Mouse (Mus musculus) splenic B cell, adult 2 months (primary cell): Measurements from ENCODE around the gene Ficd.

Experiments used
- DNase-seq: peaks from one replicate; pipeline ENCODE4 v3.0.0-alpha.2; 2011; ENCODE audit warnings: low read depth, low spot score
- H3K27me3 ChIP-seq: 2 replicates; pipeline ENCODE4 v1.6.1; 2012; ENCODE audit warnings: mild to moderate bottlenecking, low read length, moderate library complexity, mixed read lengths; ENCODE audit not compliant: control insufficient read depth, poor library complexity, insufficient read depth, severe bottlenecking
- H3K36me3 ChIP-seq: 2 replicates; pipeline ENCODE4 v1.6.1; 2012; ENCODE audit warnings: mild to moderate bottlenecking, low read length, moderate library complexity, mixed read lengths; ENCODE audit not compliant: control insufficient read depth, poor library complexity, insufficient read depth, severe bottlenecking

The Ficd gene

DNA sequence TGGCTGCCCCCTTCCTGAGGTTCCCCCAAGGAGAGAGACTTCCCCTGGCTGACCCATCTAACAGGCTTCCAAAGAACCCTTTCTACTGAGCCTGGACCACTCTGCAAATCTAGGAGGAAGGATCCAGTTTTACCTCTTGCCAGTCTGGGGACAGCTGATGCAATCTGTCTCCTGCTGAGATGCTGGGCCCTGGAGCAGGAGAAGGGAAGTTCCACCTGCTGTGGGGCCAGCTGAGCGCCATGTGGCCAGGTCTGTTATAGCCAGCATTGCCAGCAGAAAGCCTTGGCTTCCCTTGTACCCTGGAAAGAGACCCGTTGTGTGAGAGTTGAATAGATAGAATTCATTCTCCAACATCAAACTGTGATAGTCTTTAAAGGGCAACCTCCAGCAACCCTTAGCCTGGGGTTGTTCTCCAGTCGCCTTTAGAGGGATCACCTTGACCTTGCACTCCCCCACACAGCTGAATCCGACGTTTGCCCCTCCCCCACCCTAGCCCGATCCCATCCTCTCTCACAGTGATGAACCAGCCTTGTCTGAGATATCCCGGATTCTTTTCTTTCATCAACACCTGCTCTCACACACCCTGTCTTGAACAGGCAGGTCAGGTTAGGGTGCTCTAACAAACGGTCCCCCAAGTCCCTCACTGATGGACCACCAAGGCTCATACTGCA, 11.9 kb upstream of the Ficd start:
- H3K27me3 ChIP-seq: no peaks in the 10 kb centered on the region
- no peak for DNase-seq
- no peaks in the 10 kb centered on the region for H3K36me3 ChIP-seq

DNA sequence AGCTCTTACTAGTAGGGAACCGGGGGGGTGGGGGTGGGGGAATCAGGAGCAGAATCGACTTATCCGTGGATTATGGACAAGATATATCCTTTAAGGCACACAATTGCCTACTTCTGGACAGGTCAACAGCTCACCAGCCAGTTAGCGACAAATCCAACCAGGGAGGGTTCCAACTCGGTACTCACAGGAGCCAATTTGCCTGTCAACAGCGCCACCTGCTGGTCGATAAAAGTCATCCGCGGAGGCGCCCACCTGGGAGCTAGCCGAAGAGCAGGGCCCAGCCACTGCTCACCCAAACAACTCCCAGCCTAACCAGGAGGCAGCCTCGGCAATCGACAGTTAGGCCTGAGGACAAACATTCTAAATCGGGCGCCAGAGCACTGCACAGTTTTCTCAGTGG, 11.2 kb upstream of the Ficd start, which contains the start of gene 1700069L16Rik:
Gene 1700069L16Rik (minus strand): TSS at position 327 of the 400 bp plus-strand sequence.
- Histone ChIP-seq H3K36me3 (no peaks in the 10 kb centered on the region), H3K27me3 (no peaks in the 10 kb centered on the region)
- DNase-seq: peak; percentile 82

DNA sequence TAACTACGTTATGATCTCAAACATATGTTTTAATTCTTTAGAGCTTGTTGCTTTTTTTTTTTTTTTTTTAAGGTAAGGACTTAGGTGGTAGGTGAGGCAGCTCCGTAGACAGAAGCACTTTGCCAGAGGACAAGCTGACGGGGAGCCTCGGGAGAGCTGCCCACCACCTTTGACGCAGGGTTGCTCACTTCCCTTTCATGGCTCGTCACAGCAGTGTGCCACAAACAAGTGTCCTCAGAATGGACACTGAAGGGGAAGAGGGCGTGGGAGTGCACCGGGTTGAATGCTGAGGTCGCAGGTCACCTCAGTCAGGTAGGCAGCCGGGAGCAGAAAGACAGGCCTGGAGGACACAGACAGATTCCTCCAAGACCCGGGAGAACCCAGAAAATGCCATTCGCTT, 10.2 kb upstream of the Ficd start:
- no peaks in the 10 kb centered on the region for H3K27me3 ChIP-seq
- no peak for DNase-seq
- no peaks in the 10 kb centered on the region for H3K36me3 ChIP-seq

DNA sequence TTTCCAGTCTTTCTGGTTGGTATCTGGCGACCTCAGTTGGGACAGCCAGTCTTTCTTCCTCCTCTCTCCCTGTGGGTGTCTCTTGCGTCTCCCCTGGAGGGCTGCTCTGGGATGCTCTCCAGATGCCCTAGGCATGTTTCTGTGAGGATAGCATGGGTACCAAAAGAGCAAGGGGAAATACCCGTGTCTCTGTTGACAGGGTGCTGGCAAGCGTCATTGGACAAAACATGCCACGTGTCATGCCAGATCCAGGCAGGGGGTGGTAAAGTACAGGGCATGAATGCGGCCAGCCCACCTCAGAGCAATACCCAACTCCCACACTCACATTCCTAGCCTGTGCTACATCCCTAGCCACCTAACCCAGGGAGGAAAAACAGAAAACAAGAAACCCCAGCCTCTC, 9.0 kb upstream of the Ficd start:
- DNase-seq: no peak
- no peaks in the 10 kb centered on the region for H3K36me3 ChIP-seq
- H3K27me3 ChIP-seq: no peaks in the 10 kb centered on the region

DNA sequence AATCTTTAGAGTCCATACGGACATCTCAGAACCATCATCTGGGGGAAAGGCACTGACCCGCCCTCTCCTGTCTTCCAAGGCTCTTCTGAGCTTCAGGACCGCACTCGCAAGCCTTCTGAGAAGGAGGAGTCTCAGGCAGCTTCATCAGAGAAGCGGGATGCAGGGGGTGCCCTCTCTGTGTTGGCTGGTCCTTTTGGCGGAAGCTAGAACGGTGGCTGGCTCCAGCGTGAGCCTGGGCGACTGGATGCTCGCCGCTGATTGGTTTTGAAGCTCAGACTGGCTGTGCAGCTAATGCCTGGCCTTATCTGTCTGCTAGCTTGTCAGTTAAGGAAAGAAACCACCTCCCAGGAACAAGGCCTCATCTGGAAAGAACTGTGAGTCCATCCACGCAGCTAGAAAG, 8.4 kb upstream of the Ficd start:
- DNase-seq: no peak
- no peaks in the 10 kb centered on the region for H3K27me3 ChIP-seq
- no peaks in the 10 kb centered on the region for H3K36me3 ChIP-seq

DNA sequence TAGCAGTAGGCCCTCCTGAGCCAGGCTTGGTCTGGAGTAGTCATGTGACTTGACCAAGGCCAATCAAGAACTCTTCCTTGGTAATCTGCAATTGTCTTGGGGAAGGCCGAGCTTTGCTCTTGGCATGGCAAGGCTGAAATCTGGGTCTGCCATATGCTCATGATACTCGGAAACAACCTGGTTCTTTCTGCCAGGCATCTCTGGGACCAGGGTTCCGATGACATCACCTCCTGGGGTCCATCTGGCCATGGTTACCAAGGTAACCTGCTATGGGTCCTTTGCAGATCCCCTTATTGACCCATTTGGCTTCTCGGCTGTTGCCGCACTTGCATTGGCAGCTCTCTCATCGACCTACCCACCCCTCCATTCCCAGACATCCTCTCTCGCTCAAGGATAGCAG, 7.6 kb upstream of the Ficd start:
- no peak for DNase-seq
- H3K27me3 ChIP-seq: no peaks in the 10 kb centered on the region
- H3K36me3 ChIP-seq: no peaks in the 10 kb centered on the region

DNA sequence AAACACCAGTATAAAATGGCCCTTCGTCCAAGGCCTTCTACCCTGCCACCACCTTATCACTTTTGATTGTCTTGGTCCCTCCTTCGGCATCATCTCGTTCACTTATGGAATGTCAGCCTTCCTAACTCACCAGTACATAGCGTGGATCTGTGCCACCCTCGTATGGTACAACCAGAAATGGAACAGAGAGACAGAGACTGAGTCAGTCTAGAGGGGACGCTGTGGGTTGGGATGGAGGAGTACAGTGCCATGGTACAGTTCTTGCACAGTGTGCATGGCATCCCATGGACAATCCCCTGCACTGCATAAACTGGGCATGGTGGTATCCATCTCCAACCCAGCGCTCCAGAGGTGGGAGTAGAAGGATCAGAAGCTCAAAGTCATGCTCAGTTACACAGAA, 6.9 kb upstream of the Ficd start:
- Histone ChIP-seq H3K36me3 (no peaks in the 10 kb centered on the region), H3K27me3 (no peaks in the 10 kb centered on the region)
- DNase-seq: no peak

DNA sequence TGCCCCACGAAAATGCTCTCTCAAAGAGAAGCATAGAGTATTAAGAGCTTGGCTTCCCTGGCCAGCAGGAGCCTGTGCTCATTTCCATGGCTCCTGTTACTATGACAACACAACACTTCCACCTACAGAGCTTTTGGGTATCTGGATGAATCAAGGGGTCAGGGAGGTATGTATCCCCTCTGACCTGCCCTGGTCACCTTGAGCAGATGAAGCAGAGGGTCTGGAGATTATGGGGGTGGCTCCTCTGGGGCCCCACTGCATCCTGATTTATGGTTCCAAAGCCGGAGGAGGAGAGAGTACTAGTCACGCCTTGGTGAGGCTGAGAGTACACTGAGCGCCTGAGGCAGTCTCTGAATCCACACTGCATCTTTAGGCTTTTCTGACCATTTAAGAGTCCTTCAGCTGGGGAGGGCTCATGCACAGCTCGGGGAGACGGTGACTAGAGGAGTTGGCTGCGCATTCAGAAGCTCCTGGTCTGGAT, 4.9 kb upstream of the Ficd start:
- Histone ChIP-seq H3K27me3 (no peaks in the 10 kb centered on the region), H3K36me3 (no peaks in the 10 kb centered on the region)
- DNase-seq: no peak

DNA sequence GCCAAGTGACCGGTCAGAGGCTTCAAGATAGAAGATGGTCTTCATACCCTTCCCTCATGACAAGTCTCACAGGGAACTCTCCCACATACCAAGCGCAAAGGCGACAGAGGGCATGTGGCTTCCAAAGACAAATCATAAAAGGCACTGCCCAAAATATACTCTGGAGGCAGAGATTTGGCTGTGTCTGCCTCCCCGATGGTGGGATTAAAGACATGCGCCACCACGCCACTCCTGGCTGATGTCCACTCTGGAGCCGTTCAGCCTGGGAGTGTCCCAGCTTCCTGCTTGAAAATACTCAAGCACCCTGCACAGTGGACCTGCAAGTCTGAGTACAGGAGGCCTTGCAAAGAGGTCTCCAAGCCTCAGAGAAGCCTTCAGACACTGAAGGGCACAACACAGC, 4.4 kb upstream of the Ficd start:
- Histone ChIP-seq H3K36me3 (no peaks in the 10 kb centered on the region), H3K27me3 (no peaks in the 10 kb centered on the region)
- DNase-seq: no peak

DNA sequence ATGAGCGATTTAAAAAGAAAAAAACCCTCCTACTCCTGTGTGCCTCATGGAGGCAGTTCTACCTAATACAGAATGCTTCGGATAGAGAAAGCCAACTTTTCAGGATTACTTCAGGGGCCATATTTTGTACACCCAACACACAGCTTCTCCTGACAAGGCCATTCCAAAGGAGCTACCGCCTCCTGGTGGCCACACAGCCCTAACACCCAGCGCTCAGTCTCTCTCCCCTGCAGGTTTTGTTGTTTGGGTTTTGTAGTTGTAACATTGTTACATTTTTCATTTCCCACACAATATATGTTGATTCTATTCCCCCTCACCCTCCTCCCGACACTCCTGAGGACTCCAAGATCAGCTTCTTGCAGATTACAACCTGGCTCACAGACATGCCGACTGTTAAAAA, 3.4 kb upstream of the Ficd start:
- H3K27me3 ChIP-seq: no peaks in the 10 kb centered on the region
- no peaks in the 10 kb centered on the region for H3K36me3 ChIP-seq
- peak; percentile 58 for DNase-seq

DNA sequence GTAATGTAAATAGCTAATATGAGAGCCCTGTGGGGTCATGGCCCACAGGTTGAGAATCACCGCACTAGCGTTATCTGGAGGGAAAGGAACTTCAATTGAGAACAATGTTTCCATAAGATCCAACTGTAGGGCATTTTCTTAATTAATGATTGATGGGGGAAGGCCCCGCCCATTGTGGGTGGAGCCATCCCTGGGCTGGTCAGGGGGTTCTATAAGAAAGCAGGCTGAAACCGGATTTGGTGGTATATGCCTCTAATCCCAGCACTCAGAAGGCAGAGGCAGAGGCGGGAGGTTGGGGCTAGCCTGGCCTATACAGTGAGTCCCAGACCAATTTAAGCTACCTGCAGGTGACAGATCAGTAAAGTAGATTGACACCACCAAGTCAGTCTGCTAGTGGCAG, 1.2 kb upstream of the Ficd start:
- H3K36me3 ChIP-seq: no peaks in the 10 kb centered on the region; the same call in 1 of the 2 replicates
- DNase-seq: no peak
- no peaks in the 10 kb centered on the region for H3K27me3 ChIP-seq

DNA sequence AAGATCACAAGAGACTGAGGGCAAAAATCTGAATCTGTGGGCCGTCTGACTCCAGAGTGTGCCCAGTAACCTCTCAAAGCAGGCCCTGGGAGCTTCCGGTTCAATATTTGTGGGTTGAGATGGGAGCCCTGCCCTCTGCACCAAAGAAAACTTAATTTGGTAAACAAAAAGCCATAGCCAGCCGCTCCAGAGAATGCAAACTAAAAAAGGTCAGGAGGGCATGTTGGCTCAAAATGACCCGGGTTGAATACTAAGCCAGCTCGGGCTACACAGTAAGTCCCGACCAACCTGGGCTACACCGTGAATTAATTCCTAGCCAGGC, 619 bp upstream of the Ficd start:
- H3K36me3 ChIP-seq: no peaks in the 10 kb centered on the region; the same call in 1 of the 2 replicates
- DNase-seq: no peak
- no peaks in the 10 kb centered on the region for H3K27me3 ChIP-seq

DNA sequence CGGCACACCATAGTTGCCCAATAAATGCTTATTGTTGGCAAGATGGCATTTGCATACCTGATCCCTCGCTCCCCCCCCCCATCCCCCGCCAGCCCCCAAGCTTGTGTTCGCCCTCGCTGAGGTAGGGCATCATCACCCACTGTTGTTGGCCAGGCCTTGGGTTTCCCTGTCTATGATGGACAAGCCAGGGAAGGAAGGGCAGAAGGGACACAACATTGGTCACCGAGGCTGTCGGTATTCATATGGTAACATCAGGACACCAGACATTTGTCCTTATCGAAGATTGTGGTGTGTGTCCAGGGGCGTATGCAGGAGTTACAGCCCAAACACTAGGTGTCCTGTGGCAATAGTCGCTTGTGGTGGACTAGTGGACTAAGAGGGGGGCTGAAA, 505 bp downstream of the Ficd start:
- Histone ChIP-seq H3K36me3 (peaks cover 2% of the 10 kb centered on the region), H3K27me3 (no peaks in the 10 kb centered on the region)
- DNase-seq: no peak

DNA sequence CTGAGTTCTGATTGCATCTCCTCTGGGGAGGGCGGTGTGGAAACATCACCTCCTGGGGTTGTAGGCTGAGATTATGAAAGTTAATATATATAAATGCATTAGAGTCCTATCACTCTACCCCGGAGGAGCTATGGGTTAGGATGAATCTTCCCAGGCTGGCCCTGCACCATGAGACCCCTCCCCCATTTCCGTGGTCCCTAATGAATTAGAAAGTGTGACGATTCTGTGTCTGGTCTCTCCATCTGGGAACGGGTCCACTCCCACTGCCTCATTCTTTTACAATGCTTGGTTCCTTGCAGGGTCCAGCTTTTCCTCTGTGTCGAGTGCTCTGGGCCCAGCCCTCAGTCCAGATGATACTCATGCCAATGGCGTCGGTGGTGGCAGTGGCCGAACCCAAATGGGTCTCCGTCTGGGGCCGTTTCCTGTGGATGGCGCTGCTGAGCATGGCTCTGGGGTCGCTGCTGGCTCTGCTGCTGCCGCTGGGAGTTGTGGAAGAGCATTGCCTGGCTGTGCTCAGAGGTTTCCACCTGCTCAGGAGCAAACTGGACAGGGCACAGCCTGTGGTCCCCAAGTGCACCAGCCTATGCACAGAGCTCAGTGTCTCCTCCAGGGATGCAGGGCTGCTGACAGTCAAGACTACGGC, 1.0 kb downstream of the Ficd start:
- no peak for DNase-seq
- no peaks in the 10 kb centered on the region for H3K27me3 ChIP-seq

DNA sequence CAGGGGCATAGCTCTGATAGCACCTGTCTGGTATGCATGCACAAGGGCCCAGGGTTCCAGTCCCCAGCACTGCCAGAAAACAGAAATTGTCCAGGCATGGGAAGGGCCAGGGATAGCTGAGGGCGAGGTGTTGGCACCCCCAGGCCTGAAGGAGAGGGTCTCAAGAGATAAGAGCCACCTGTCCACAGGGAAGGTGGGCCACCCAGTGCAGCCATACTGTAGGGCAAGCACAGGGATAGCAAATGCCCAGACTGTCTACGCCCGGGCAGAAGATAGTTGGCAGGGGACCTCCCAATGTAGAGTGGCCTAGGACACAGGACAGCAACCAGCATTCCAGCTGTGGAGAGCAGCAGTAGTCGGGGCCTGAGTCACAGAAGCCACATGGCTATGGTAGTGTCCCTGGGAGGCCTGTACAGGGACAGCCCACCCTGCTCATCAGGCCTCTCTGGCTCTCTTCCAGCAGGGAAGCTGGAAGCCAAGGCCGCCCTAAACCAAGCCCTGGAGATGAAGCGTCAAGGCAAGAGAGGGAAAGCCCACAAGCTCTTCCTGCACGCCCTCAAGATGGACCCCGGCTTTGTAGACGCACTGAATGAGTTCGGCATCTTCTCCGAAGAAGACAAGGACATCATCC, 2.1 kb downstream of the Ficd start:
- DNase-seq: no peak
- Histone ChIP-seq H3K27me3 (no peaks in the 10 kb centered on the region), H3K36me3 (peaks cover 6% of the 10 kb centered on the region)

More for the DNA sequence above, 1.0 kb downstream of the Ficd start:
- peaks cover 2% of the 10 kb centered on the region for H3K36me3 ChIP-seq
